Mouse (Mus musculus): Measurements from ENCODE around the gene Sfxn5. TPM values are rescaled to one million over a fixed set of nuclear protein-coding genes. Genes with fewer than 3 reads are reported as not detected.
A peak's percentile ranks its signal among the peaks of the same experiment; 100 is the strongest.

Gene Sfxn5
- polyA plus RNA-seq, 1 experiment from 2014 or later = 3.3 TPM

DNA sequence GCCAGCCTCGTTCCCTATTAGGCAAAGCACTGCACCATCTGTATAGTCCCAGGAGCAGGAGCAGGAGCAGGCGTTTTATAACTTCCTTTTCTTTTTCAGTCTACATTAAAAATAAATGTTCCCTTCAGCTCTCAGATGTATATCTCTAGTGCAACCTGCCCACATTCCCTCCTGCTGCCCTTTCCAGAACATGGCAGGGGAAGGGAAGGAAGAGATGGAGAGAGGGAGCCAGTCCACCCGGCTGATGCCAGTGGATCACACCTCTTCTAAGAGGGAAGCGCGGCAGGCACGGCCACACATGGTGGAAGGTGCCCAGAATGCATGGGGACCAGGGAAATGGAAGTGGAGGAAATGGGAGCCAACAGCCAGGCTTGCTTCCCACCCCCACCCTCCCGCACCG lies 56.7 kb downstream of the Sfxn5 start:
- H3K9me3 ChIP-seq (ENCODE audit: low read length) = no peaks in the 10 kb centered on the region
- DNase-seq (no peak), ATAC-seq (no peak)
- 56% methylated on average over 8 of the region's 8 CpGs for WGBS (ENCODE audit: insufficient replicate concordance)
- H3K36me3 ChIP-seq (replicated peaks; ENCODE audit: insufficient read depth, low read length) = no peaks in the 10 kb centered on the region
- H3K4me2 ChIP-seq (ENCODE audit: low read depth, low read length) = no peak overlapping the region
- H3K4me1 ChIP-seq (ENCODE audit: insufficient read depth) = no peaks in the 10 kb centered on the region
- H3K9ac ChIP-seq (replicated peaks) = no peak overlapping the region
- no peak overlapping the region for H3K4me3 ChIP-seq (ENCODE audit: low read depth, low read length)
- no peak for TF ChIP-seq EP300 (IDR thresholded peaks at IDR 0.05; ENCODE audit: low read depth)
- TF ChIP-seq CTCF (IDR thresholded peaks at IDR 0.05; ENCODE audit: low read depth) = no peak
- no peak overlapping the region for H3K27ac ChIP-seq (ENCODE audit: low read depth)
- no peaks in the 10 kb centered on the region for H3K27me3 ChIP-seq (ENCODE audit: insufficient read depth, low read length)

DNA sequence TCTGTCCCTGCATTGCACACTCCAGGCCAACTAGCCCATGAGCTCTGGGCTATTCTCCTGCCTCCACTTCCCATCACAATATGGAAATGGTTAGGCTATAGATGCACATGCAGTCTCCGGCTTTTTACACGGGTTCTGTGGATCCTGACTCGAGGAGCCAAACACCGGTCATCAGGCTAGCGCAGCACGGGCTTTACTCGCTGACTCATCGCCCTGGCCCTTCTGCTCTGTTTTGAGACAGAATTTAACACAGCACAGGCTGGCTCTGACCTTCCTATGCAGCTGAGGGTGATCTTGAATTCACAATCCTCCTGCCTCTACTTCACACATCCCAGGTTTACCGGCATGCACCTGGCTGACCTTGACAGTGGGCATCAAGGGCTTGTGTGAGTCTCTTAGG lies 60.8 kb downstream of the Sfxn5 start:
- 79% methylated on average over 9 of the region's 9 CpGs for WGBS (ENCODE audit: insufficient replicate concordance)
- DNase-seq = no peak
- TF ChIP-seq EP300 (IDR thresholded peaks at IDR 0.05; ENCODE audit: low read depth) = no peak
- no peak for TF ChIP-seq CTCF (IDR thresholded peaks at IDR 0.05; ENCODE audit: low read depth)

DNA sequence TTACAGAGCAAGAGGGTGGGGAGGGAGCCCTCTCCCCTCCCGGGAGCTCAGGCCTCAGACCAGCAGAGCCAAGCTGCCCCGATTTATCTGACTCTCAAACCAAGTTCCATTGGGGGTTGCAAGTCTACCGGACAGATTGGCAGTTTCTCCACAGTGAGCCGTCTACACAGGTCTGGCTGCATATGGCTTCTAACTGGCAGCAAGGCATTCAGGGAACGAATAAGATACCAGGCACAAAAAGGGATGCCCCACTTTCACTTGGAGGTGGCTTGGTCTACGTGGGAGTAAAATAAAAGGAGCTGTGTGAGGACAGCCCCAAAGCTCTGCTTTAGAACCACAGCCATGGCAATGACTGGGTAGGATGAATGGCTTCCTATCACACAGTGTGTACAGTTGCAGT lies 67.2 kb downstream of the Sfxn5 start:
- no peaks in the 10 kb centered on the region for H3K9me3 ChIP-seq (ENCODE audit: low read length)
- H3K36me3 ChIP-seq (replicated peaks; ENCODE audit: insufficient read depth, low read length) = no peaks in the 10 kb centered on the region
- peaks cover 8% of the 10 kb centered on the region; the same call in 1 of the 2 replicates for H3K4me1 ChIP-seq (ENCODE audit: insufficient read depth)
- H3K27me3 ChIP-seq (ENCODE audit: insufficient read depth, low read length) = no peaks in the 10 kb centered on the region
- WGBS (ENCODE audit: insufficient replicate concordance) = 59% methylated on average over 6 of the region's 6 CpGs
- H3K4me2 ChIP-seq (ENCODE audit: low read depth, low read length) = no peak overlapping the region
- TF ChIP-seq CTCF (IDR thresholded peaks at IDR 0.05; ENCODE audit: low read depth) = no peak
- no peak for TF ChIP-seq EP300 (IDR thresholded peaks at IDR 0.05; ENCODE audit: low read depth)
- H3K9ac ChIP-seq (replicated peaks) = no peak overlapping the region
- ATAC-seq (no peak), DNase-seq (no peak)
- no peak overlapping the region for H3K27ac ChIP-seq (ENCODE audit: low read depth)
- H3K4me3 ChIP-seq (ENCODE audit: low read depth, low read length) = no peak overlapping the region

More for the DNA sequence above, 60.8 kb downstream of the Sfxn5 start:
- H3K27me3 ChIP-seq (ENCODE audit: insufficient read depth, low read length) = no peaks in the 10 kb centered on the region
- H3K4me1 ChIP-seq (ENCODE audit: insufficient read depth) = no peaks in the 10 kb centered on the region
- H3K9me3 ChIP-seq (ENCODE audit: low read length) = no peaks in the 10 kb centered on the region
- no peak overlapping the region for H3K4me2 ChIP-seq (ENCODE audit: low read depth, low read length)
- H3K4me3 ChIP-seq (ENCODE audit: low read depth, low read length) = no peak overlapping the region
- ATAC-seq = no peak
- H3K9ac ChIP-seq (replicated peaks) = no peak overlapping the region
- H3K27ac ChIP-seq (ENCODE audit: low read depth) = no peak overlapping the region
- H3K36me3 ChIP-seq (replicated peaks; ENCODE audit: insufficient read depth, low read length) = no peaks in the 10 kb centered on the region

DNA sequence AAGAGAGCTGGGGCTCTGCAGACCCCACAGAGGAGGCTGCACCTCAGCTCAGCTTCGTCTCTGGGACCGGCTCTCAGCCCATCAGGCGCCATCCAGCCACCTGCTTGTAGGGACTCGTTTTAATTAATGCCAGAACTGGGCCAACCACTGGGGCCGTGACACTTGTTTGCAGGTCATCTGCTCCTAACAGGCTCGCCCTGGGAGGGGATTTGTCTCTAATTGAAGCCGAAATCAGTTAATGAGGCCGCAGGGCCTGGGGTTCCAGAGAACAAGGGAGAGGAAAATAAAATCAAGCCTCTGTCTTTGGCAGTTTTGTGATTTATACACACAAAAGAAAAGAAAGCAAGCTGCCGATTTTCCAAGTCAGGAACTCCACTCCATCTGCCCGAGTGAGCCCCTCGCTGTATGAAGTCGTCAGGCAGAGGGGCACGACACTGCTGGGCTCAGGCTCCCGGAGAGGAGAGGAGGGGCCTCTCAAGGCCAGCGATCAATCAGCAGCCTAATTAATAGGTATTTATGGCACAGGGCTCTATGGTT lies 68.2 kb downstream of the Sfxn5 start:
- no peaks in the 10 kb centered on the region for H3K36me3 ChIP-seq (replicated peaks; ENCODE audit: insufficient read depth, low read length)
- H3K9ac ChIP-seq (replicated peaks) = no peak overlapping the region

DNA sequence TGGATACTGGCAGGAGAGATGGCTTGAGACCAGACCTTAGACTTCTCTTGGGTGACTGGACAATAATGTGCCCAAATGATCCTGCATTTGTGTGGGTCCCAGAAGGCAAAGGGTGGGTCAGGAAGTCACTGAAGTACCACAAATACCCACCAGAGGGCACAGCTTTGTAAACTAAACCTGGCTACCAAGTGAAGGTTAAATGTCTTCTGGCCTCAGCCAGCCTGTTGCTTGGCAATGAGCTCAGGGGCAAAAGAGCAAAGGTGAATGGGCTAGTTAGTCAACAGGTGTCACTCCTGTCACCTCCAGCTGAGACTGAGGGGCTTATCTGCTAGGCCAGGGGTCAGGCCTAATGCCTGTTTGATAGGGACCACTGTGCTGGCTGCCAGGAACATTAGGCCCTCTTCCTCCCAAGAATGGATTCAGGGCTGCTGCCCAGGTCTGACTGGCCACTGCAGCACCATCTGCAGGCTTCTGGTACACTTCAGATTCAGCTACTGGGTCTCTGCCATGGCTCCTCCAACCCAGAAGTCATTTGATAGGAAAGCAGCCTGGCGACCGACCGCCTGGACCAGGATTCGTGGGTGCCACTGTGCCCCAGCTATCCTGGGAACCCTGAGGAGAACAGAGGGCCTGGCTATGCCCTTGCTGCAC lies 70.2 kb downstream of the Sfxn5 start:
- H3K27me3 ChIP-seq (ENCODE audit: insufficient read depth, low read length) = no peaks in the 10 kb centered on the region
- H3K27ac ChIP-seq (ENCODE audit: low read depth) = no peak overlapping the region
- TF ChIP-seq EP300 (IDR thresholded peaks at IDR 0.05; ENCODE audit: low read depth) (no peak), CTCF (IDR thresholded peaks at IDR 0.05; ENCODE audit: low read depth) (peak; percentile 70)
- peak; percentile 83 for ATAC-seq
- peaks cover 8% of the 10 kb centered on the region; the same call in 1 of the 2 replicates for H3K4me1 ChIP-seq (ENCODE audit: insufficient read depth)
- no peak overlapping the region for H3K4me2 ChIP-seq (ENCODE audit: low read depth, low read length)
- peak; percentile 59 for DNase-seq
- H3K4me3 ChIP-seq (ENCODE audit: low read depth, low read length) = no peak overlapping the region
- H3K9ac ChIP-seq (replicated peaks) = no peak overlapping the region
- H3K36me3 ChIP-seq (replicated peaks; ENCODE audit: insufficient read depth, low read length) = no peaks in the 10 kb centered on the region
- H3K9me3 ChIP-seq (ENCODE audit: low read length) = no peaks in the 10 kb centered on the region
- WGBS (ENCODE audit: insufficient replicate concordance) = 74% methylated on average over 4 of the region's 4 CpGs

More for the DNA sequence above, 68.2 kb downstream of the Sfxn5 start:
- ATAC-seq = no peak
- TF ChIP-seq CTCF (IDR thresholded peaks at IDR 0.05; ENCODE audit: low read depth) = no peak
- no peak for TF ChIP-seq EP300 (IDR thresholded peaks at IDR 0.05; ENCODE audit: low read depth)
- Histone ChIP-seq H3K27ac (ENCODE audit: low read depth) (no peak overlapping the region), H3K4me1 (ENCODE audit: insufficient read depth) (peaks cover 8% of the 10 kb centered on the region; the same call in 1 of the 2 replicates), H3K4me2 (ENCODE audit: low read depth, low read length) (no peak overlapping the region), H3K9me3 (ENCODE audit: low read length) (no peaks in the 10 kb centered on the region), H3K4me3 (ENCODE audit: low read depth, low read length) (no peak overlapping the region), H3K27me3 (ENCODE audit: insufficient read depth, low read length) (no peaks in the 10 kb centered on the region)
- WGBS (ENCODE audit: insufficient replicate concordance) = 53% methylated on average over 15 of the region's 15 CpGs
- no peak for DNase-seq

DNA sequence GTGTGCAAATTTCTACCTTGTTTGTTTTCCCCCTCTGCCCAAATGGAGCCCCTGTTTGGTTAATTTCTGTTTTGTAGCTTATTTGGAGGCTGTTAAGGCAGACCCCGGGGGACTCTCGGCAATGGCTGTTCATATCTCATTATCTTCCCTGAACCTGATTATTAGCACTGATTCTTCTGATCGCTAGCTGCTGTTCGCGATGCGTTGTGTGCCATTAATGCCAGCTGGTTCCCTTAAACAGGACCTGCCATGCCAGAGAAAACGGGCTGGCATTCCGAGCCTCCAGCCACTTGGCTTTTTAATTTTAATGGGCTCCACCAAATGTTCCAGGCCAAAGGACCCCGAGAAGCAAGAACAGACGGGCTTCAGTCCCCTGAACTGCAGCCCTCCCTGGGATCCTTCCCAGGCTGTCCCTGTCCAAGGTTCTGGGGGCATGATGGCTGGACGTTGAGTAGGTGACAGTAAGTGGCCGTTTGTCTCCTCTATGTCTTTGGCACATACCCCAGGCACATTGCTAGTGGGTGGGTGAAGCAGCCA lies 74.1 kb downstream of the Sfxn5 start:
- H3K4me1 ChIP-seq (ENCODE audit: insufficient read depth) = peaks cover 8% of the 10 kb centered on the region; the same call in 1 of the 2 replicates
- ATAC-seq (no peak), DNase-seq (no peak)
- no peaks in the 10 kb centered on the region for H3K9me3 ChIP-seq (ENCODE audit: low read length)
- H3K4me2 ChIP-seq (ENCODE audit: low read depth, low read length) = no peak overlapping the region
- H3K4me3 ChIP-seq (ENCODE audit: low read depth, low read length) = no peak overlapping the region
- no peaks in the 10 kb centered on the region for H3K36me3 ChIP-seq (replicated peaks; ENCODE audit: insufficient read depth, low read length)
- TF ChIP-seq EP300 (IDR thresholded peaks at IDR 0.05; ENCODE audit: low read depth) (no peak), CTCF (IDR thresholded peaks at IDR 0.05; ENCODE audit: low read depth) (no peak)
- H3K27ac ChIP-seq (ENCODE audit: low read depth) = no peak overlapping the region
- no peak overlapping the region for H3K9ac ChIP-seq (replicated peaks)
- 80% methylated on average over 12 of the region's 12 CpGs for WGBS (ENCODE audit: insufficient replicate concordance)
- H3K27me3 ChIP-seq (ENCODE audit: insufficient read depth, low read length) = no peaks in the 10 kb centered on the region
